Mouse (Mus musculus) neural tube, embryonic 13.5 days (tissue): Measurements from ENCODE around the gene Cxcl3. TPM values are rescaled to one million over a fixed set of nuclear protein-coding genes. Genes with fewer than 3 reads are reported as not detected.

Source experiments
- ATAC-seq: fragments of 200-750 bp; cut with Nextera tagmentation; 2 replicates; pipeline ENCODE4 v1.8.0; 2017; ENCODE audit warnings: low read depth, mild to moderate bottlenecking, moderate TSS enrichment, moderate library complexity
- H3K27ac ChIP-seq: fragments of 300-500 bp; sonication (generic); replicated peaks from 2 replicates; pipeline ENCODE4 v1.5.1; 2015; ENCODE audit warnings: moderate library complexity, mild to moderate bottlenecking, inconsistent platforms
- H3K27me3 ChIP-seq: fragments of 300-500 bp; sonication (generic); 2 replicates; pipeline ENCODE4 v1.6.1; 2015; ENCODE audit warnings: mild to moderate bottlenecking, inconsistent platforms
- H3K36me3 ChIP-seq: fragments of 300-500 bp; sonication (generic); 2 replicates; pipeline ENCODE4 v1.6.1; 2015; ENCODE audit warnings: mild to moderate bottlenecking, inconsistent platforms
- H3K4me1 ChIP-seq: fragments of 300-500 bp; sonication (generic); replicated peaks from 2 replicates; pipeline ENCODE4 v1.6.1; 2015; ENCODE audit warnings: inconsistent platforms
- H3K4me2 ChIP-seq: fragments of 300-500 bp; sonication (generic); 2 replicates; pipeline ENCODE4 v1.6.1; 2015; ENCODE audit warnings: inconsistent platforms, mild to moderate bottlenecking, moderate library complexity
- H3K4me3 ChIP-seq: fragments of 300-500 bp; sonication (generic); 2 replicates; pipeline ENCODE4 v1.5.1; 2015; ENCODE audit warnings: mild to moderate bottlenecking, inconsistent platforms
- H3K9ac ChIP-seq: fragments of 300-500 bp; sonication (generic); 2 replicates; pipeline ENCODE4 v1.6.1; 2015; ENCODE audit warnings: moderate library complexity, mild to moderate bottlenecking, inconsistent platforms
- H3K9me3 ChIP-seq: fragments of 300-500 bp; sonication (generic); 2 replicates; pipeline ENCODE4 v1.6.1; 2016; ENCODE audit warnings: inconsistent platforms
- WGBS: fragments of 180-500 bp; shearing (Covaris S2); methylation state at CpG from one replicate; pipeline ENCODE4 v1.1.7; 2015; 5-methylcytosine and 5-hydroxymethylcytosine counted together
- polyA plus RNA-seq: library from polyadenylated mRNA; unstranded; fragments of >200 nt; fragmentation: Nextera tagmentation; extraction: Ambion mirVana; gene quantifications from 2 replicates; pipeline ENCODE4 v1.2.1, GENCODE M21; 2015

Gene Cxcl3
- not detected in 2 replicates for polyA plus RNA-seq

DNA sequence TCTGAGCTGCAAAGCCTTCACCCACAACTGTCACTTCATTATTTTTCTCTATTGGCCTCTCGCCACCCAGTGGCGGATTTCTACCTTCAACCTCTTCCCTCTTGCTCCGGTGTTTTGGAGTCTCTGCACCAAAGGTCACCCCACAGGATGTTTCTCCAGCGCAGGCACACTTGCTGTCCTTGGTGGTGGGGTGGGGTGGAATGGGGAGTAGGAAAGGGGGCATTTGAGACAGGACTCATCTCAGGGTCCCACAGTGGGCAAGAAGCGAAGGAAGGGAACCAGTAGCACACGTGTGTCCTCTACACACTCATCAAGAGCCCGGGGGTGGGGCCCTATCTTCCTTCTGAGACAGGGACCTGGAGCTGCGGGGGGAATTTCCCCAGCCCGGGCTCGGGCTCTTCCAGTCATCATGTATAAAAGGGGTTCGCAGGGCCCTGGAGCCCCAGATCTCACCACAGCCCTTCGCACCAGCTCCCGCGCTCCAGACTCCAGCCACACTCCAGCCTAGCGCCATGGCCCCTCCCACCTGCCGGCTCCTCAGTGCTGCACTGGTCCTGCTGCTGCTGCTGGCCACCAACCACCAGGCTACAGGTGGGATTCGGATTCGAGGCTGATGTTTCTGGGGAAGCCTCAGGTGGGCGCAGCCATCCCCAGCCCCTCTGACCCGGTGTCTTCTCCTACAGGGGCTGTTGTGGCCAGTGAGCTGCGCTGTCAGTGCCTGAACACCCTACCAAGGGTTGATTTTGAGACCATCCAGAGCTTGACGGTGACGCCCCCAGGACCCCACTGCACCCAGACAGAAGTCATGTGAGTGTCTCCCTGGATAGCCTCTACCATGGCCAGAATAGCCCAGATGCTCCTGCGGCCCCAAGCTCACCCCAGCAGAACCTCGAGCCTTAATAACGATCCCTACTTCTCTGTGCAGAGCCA, at the start of gene Cxcl3:
Gene Cxcl3 (plus strand): TSS at position 445 of the 930 bp plus-strand sequence.
- peaks cover 8% of the 10 kb centered on the region for H3K4me1 ChIP-seq
- H3K27ac ChIP-seq: no peak within 1 kb of the TSS
- no peaks in the 10 kb centered on the region for H3K36me3 ChIP-seq
- no peaks in the 10 kb centered on the region for H3K27me3 ChIP-seq
- no peaks in the 10 kb centered on the region for H3K9me3 ChIP-seq
- 18% methylated on average over 26 of the region's 26 CpGs for WGBS
- peak within 1 kb of the TSS; percentile 64 for H3K4me2 ChIP-seq
- ATAC-seq: peak; percentile 87
- H3K4me3 ChIP-seq: peak within 1 kb of the TSS; percentile 34
- H3K9ac ChIP-seq: 0 out of 2 replicates have a peak within 1 kb of the TSS, but pooled peaks have one; percentile 45

DNA sequence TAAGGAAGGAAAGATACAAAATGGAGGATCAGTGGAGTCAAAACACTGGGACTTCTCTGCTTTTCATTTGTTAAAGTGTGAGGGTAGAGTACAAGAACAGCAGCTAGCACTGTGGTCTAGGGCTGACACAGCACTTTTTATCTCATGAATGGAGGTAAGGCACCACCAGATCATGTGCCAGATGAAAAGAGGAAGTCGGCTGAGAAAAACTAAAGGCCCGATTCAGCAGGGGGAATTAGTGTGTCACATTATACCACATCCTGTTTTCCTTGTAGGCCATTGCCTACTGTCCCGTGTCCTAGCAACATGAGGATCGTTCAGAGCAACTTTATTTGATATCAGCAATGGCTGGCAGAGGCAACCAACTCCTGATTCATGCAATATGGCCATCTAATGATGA, 43.9 kb upstream of the Cxcl3 start:
- H3K4me1 ChIP-seq: no peaks in the 10 kb centered on the region
- no peak overlapping the region for H3K4me2 ChIP-seq
- ATAC-seq: no peak
- H3K36me3 ChIP-seq: no peaks in the 10 kb centered on the region
- H3K4me3 ChIP-seq: no peak overlapping the region
- WGBS: 80% methylated on average over 4 of the region's 4 CpGs
- H3K27me3 ChIP-seq: no peaks in the 10 kb centered on the region
- no peak overlapping the region for H3K27ac ChIP-seq
- H3K9ac ChIP-seq: no peak overlapping the region
- H3K9me3 ChIP-seq: no peaks in the 10 kb centered on the region

DNA sequence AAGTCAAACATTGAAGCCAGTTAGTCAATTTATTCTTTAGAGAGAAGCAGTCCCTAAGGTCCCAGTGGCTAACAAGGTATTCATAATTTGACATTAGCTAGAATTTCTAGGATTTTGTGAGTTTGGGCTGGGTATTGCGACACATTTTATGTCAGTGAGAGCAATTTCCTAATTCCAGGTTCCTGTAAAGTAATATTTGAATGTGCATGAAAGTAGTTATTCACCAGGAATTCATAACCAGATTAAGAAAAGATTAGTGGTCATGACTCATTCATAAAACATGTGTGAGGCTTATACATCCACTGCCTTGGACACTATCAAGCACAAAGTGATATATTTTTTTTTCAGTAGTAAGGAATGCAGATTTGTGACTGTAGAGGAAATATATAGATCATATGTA, 32.0 kb upstream of the Cxcl3 start:
- Histone ChIP-seq H3K9ac (no peak overlapping the region), H3K9me3 (no peaks in the 10 kb centered on the region), H3K4me1 (peaks cover 3% of the 10 kb centered on the region), H3K27me3 (peaks cover 11% of the 10 kb centered on the region), H3K36me3 (no peaks in the 10 kb centered on the region), H3K4me3 (no peak overlapping the region), H3K4me2 (no peak overlapping the region), H3K27ac (no peak overlapping the region)
- ATAC-seq: no peak
- WGBS: 95% methylated on average over 1 of the region's 1 CpGs

DNA sequence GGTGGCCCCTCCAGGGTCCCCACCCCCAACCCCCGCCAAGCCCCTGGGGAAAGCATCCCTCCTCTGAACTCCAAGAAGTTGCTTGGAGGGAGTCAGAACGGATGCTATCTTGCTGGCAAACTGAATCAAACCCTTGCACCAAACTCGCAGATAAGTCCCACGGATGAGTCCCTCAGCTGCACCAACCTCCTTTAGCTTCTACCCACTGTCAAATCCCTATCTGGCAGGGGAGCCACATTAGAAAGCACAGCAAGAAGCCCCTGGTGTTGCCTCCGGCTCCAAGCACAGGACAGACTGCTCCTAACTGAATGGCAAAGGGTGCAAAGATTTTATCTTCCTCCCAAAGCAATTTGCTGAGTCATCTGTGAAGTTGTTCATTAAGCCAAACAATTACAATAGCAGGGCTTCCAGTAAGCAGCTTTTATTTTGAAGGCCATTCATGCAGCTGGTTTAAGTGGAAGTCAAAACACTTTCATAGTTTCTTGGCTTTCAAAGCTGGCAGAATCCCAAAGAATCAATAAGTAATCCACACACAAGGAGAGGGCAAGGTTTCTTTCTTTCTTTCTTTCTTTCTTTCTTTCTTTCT, 27.8 kb upstream of the Cxcl3 start:
- Histone ChIP-seq H3K9ac (no peak overlapping the region), H3K4me3 (no peak overlapping the region), H3K4me1 (peaks cover 13% of the 10 kb centered on the region), H3K4me2 (no peak overlapping the region), H3K27me3 (peaks cover 25% of the 10 kb centered on the region), H3K27ac (no peak overlapping the region), H3K9me3 (no peaks in the 10 kb centered on the region), H3K36me3 (no peaks in the 10 kb centered on the region)
- ATAC-seq: no peak
- 54% methylated on average over 5 of the region's 5 CpGs for WGBS

DNA sequence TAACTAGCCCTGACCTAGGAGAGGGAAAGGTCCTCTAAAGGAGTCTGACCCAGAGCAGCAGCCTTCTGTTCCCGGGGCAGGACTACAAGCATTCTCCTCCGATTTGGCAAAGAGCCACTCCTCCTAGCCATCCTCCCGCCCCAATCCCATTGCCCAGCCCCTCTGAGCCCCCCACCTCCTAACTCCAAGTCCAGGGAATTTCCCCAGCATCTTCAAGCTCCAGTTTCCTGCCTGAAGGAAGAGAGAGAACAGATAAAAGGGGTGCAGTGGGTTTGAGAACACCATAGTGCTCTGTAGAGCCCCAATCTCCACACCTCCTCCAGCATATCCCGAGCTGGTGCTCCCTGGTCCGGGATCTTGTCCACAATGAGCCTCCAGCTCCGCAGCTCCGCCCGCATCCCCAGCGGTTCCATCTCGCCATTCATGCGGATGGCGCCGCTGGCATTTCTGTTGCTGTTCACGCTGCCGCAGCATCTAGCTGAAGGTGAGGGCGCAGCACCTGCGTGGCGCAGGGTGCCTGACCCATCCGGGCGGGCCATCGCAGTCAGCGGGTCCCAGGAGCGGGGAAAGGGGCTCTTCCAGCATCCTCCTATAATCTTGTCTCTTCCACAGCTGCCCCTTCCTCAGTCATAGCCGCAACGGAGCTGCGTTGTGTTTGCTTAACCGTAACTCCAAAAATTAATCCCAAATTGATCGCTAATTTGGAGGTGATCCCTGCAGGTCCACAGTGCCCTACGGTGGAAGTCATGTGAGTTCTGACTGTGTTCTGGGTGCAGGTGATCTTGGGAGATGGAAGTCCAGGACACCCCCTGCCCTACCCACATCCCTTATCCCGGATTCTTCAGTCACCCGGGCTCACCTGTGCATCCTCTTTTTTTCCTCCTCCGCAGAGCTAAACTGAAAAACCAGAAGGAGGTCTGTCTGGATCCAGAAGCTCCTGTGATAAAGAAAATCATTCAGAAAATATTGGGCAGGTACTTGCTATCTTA, 26.5 kb upstream of the Cxcl3 start, which contains the start of gene Cxcl5:
Gene Cxcl5 (plus strand): TSS at position 284 of the 989 bp plus-strand sequence.
- H3K36me3 ChIP-seq: no peaks in the 10 kb centered on the region
- H3K4me2 ChIP-seq: peak within 1 kb of the TSS; percentile 80
- peak within 1 kb of the TSS; percentile 74 for H3K9ac ChIP-seq
- WGBS: 5% methylated on average over 32 of the region's 32 CpGs
- peak within 1 kb of the TSS; percentile 48 for H3K4me3 ChIP-seq
- H3K27ac ChIP-seq: no peak within 1 kb of the TSS
- no peaks in the 10 kb centered on the region for H3K9me3 ChIP-seq
- peaks cover 13% of the 10 kb centered on the region for H3K4me1 ChIP-seq
- ATAC-seq: peak; percentile 74
- H3K27me3 ChIP-seq: peaks cover 25% of the 10 kb centered on the region

DNA sequence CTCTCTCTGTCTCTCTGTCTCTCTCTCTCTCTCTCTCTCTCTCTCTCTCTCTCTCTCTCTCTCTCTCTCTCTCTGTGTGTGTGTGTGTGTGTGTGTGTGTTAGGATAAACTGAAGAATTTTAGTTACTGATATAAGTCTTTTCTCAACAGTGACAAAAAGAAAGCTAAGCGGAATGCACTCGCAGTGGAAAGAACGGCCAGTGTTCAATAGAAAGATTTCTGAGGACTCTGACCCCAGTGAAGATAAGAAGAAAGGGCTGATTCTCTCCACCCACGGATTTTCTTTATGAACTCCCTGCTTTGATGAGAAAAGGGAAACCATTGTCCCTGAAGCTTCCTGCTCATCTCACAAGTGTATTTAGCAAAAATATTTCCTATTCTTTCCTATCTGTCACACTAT, 25.6 kb upstream of the Cxcl3 start:
- Histone ChIP-seq H3K27me3 (peaks cover 25% of the 10 kb centered on the region), H3K36me3 (no peaks in the 10 kb centered on the region), H3K9ac (no peak overlapping the region), H3K4me2 (no peak overlapping the region), H3K4me1 (peaks cover 13% of the 10 kb centered on the region), H3K9me3 (no peaks in the 10 kb centered on the region), H3K27ac (no peak overlapping the region), H3K4me3 (no peak overlapping the region)
- WGBS: 45% methylated on average over 4 of the region's 4 CpGs
- ATAC-seq: no peak

DNA sequence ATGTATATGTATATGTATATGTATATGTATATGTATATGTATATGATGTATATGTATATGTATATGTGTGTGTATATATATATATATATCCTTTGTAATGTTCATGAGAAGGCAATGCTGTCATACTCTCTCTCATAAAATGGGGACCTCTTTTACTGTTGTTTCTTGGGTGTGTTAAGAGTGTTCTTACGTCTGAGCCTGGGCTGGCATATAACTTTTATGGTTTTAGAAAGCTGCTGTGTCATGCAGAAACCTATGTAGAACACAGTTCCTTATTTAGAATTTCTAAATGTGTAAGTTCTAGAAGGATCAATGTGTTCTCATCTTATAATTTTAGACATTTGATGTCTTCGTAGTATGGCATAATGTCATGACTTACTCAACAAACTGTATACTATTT, 25.1 kb upstream of the Cxcl3 start:
- Histone ChIP-seq H3K4me2 (no peak overlapping the region), H3K4me3 (no peak overlapping the region), H3K36me3 (no peaks in the 10 kb centered on the region), H3K4me1 (peaks cover 13% of the 10 kb centered on the region), H3K27ac (no peak overlapping the region), H3K9me3 (no peaks in the 10 kb centered on the region), H3K27me3 (peaks cover 25% of the 10 kb centered on the region), H3K9ac (no peak overlapping the region)
- ATAC-seq: no peak
- WGBS: 91% methylated on average over 2 of the region's 2 CpGs

DNA sequence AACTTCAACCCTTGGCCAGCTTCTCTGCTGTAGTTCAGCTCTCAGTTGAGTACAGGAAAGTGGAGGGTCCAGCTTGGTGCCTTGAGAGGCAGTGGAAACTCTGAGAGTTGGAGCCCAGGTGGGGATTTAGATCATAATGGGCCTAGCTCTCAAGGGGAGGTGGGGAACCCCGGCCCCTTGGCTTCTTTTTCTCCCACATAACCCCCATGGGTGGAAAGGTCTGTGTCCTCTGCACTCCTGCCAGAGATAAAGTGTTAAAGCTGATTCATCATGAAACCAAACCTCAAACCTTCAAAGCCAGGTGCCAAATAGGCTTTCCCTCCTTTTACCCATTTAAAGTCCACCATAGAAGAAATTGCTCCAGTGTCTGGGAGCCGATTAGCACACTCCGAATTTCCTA, 24.1 kb upstream of the Cxcl3 start:
- Histone ChIP-seq H3K9ac (no peak overlapping the region), H3K27me3 (peaks cover 25% of the 10 kb centered on the region), H3K4me1 (peaks cover 13% of the 10 kb centered on the region), H3K4me3 (no peak overlapping the region), H3K36me3 (no peaks in the 10 kb centered on the region), H3K9me3 (no peaks in the 10 kb centered on the region), H3K4me2 (no peak overlapping the region), H3K27ac (no peak overlapping the region)
- ATAC-seq: no peak
- WGBS: 84% methylated on average over 3 of the region's 3 CpGs

DNA sequence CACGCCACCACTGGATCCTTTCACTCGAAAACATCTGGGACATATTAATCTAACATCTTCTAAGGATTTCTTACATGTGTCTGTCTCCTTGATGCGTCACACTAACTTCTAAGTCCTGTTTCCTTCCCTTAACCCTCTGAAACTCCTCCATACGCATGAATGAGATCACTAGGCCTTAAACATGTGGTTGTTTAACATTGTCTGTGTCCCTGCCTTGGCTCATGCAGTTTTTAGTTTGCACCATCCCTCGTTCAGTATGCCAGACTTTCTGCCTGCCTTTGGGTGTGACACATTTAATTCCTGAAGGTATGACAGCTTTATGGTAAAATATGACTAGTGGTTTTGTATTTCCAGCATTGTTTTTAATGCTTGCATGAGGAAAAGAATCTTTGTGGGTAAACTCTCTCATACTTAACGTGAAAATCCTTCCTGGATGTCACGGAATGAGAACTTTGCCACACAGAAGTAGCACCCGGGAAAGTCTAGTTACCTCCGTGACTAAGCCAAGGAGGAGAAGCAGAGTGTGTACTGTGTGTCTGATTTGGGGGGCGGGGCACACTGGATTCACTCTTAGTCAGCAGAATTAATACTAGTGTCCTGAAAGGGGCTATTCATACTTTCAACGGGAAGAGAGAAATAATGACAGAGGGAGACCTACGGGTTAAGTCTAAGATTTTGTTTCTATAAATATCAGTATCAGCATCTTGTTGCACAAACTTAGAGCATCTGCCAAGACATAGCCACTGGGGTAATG, 21.8 kb upstream of the Cxcl3 start:
- Histone ChIP-seq H3K36me3 (no peaks in the 10 kb centered on the region), H3K27me3 (peaks cover 13% of the 10 kb centered on the region), H3K4me2 (no peak overlapping the region), H3K27ac (no peak overlapping the region), H3K9ac (no peak overlapping the region), H3K4me1 (peaks cover 8% of the 10 kb centered on the region), H3K4me3 (no peak overlapping the region), H3K9me3 (no peaks in the 10 kb centered on the region)
- 76% methylated on average over 12 of the region's 12 CpGs for WGBS
- ATAC-seq: no peak

DNA sequence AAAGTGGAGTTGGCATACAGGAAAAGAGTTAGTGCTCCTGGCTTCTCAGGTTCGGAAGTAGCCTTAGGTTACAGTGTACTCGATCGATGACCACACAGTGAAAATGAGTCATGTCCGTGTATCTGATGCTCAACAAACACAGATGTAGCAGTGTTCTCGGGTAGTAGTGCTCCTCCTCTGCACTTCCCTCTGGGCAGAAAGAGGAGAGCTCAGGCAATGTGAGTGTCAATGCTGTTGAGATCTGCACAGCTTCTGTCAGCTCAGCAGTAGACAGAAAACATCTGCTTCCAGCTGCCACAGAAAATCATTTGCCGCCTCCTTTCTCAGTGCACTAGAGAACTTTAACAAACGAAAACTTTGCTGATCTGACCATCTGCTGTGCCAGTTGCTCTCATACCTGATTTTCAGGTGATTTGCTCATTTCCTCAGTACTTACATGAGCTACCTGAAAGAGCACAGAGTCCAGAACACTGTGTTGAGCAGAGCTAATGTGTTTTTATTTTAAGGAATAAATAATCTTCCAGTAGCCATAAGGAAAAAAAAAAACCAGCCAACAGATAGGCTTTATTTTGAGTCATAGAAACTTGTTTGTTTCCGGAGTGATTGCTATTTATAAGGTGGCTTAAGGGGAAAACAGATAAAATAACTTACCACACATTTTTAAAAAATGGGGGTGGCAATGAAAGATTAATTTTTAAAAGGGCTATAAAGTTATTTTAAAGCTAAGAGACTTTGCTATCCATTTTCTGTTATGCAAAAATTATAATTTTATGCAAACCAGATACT, 19.9 kb upstream of the Cxcl3 start:
- Histone ChIP-seq H3K4me2 (no peak overlapping the region), H3K4me1 (no peaks in the 10 kb centered on the region), H3K36me3 (no peaks in the 10 kb centered on the region), H3K27me3 (no peaks in the 10 kb centered on the region), H3K27ac (no peak overlapping the region), H3K9me3 (no peaks in the 10 kb centered on the region), H3K9ac (no peak overlapping the region), H3K4me3 (no peak overlapping the region)
- ATAC-seq: no peak
- 78% methylated on average over 8 of the region's 8 CpGs for WGBS

DNA sequence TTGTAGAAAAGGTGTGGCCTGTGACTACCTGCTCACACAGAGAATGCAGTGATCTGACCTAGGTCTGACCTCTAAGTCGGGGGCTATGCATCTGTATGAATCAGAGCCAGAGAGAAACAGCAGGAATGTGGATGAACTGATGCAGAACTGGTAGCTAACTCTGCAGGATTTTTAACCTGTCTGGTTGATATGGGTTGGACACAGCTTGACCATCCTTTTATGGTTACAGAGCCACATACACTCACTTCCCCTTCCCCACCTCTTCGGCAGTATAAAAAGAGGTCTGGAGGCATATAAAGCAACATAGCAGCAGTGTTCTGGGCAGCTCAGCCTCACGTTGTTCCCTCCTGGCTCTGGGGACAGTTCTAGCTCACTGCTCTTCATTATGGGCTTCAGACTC, 17.7 kb upstream of the Cxcl3 start, which contains the start of gene Ppbp:
Gene Ppbp (plus strand): TSS at position 301 of the 400 bp plus-strand sequence.
- Histone ChIP-seq H3K4me1 (no peaks in the 10 kb centered on the region), H3K4me3 (no peak within 1 kb of the TSS), H3K36me3 (no peaks in the 10 kb centered on the region), H3K27ac (no peak within 1 kb of the TSS), H3K9me3 (no peaks in the 10 kb centered on the region), H3K4me2 (no peak within 1 kb of the TSS), H3K27me3 (no peaks in the 10 kb centered on the region), H3K9ac (no peak within 1 kb of the TSS)
- 68% methylated on average over 3 of the region's 3 CpGs for WGBS
- no peak for ATAC-seq
